Mouse (Mus musculus) kidney, adult 2 months (tissue): ENCODE results near the gene Esrrb. TPM values are rescaled to one million over a fixed set of nuclear protein-coding genes. Genes with fewer than 3 reads are reported as not detected.

Experiments
- DNase-seq: peaks from one replicate; pipeline ENCODE4 v3.0.0; 2021
- H3K27ac ChIP-seq: fragments of 200-500 bp; 2 replicates; pipeline ENCODE4 v1.5.1; 2012; ENCODE audit warnings: low read depth, low read length, control low read depth, inconsistent platforms; ENCODE audit not compliant: insufficient read depth
- H3K27me3 ChIP-seq: fragments of 200-500 bp; replicated peaks from 2 replicates; pipeline ENCODE4 v1.6.1; 2012; ENCODE audit warnings: mild to moderate bottlenecking, moderate library complexity, low read length, inconsistent platforms; ENCODE audit not compliant: control insufficient read depth, insufficient read depth
- H3K36me3 ChIP-seq: fragments of 200-500 bp; 2 replicates; pipeline ENCODE4 v1.6.1; 2012; ENCODE audit warnings: mild to moderate bottlenecking, moderate library complexity, low read length, inconsistent platforms; ENCODE audit not compliant: control insufficient read depth, insufficient read depth
- H3K4me1 ChIP-seq: fragments of 200-500 bp; 2 replicates; pipeline ENCODE4 v1.6.1; 2011; ENCODE audit warnings: low read length; ENCODE audit not compliant: control insufficient read depth, insufficient read depth
- H3K4me3 ChIP-seq: fragments of 200-500 bp; 2 replicates; pipeline ENCODE4 v1.5.1; 2011; ENCODE audit warnings: mild to moderate bottlenecking, low read depth, low read length, control low read depth; ENCODE audit not compliant: insufficient read depth
- CTCF ChIP-seq: fragments of 200-500 bp; conservative IDR thresholded peaks from 2 replicates; pipeline ENCODE4 v1.5.1; 2011; ENCODE audit warnings: low read depth, mild to moderate bottlenecking, control low read depth, low read length, moderate library complexity, mixed read lengths; ENCODE audit not compliant: insufficient read depth, insufficient read length
- POLR2A ChIP-seq: fragments of 200-500 bp; IDR thresholded peaks from one replicate; pipeline ENCODE4 v1.6.1; 2011; ENCODE audit warnings: low read depth, low read length, control low read depth
- WGBS: fragments of 180-500 bp; shearing (Covaris S2); methylation state at CpG from one replicate; pipeline ENCODE4 v1.1.7; 2018; 5-methylcytosine and 5-hydroxymethylcytosine counted together
- polyA plus RNA-seq: library from polyadenylated mRNA; depleted of rRNA; stranded (reverse); fragments of >200 nt; gene quantifications from 2 replicates; pipeline ENCODE4 v1.2.3, GENCODE M21; 2012; rRNA removed

Esrrb gene
- 16.7 and 21.5 TPM in 2 replicates for polyA plus RNA-seq

DNA sequence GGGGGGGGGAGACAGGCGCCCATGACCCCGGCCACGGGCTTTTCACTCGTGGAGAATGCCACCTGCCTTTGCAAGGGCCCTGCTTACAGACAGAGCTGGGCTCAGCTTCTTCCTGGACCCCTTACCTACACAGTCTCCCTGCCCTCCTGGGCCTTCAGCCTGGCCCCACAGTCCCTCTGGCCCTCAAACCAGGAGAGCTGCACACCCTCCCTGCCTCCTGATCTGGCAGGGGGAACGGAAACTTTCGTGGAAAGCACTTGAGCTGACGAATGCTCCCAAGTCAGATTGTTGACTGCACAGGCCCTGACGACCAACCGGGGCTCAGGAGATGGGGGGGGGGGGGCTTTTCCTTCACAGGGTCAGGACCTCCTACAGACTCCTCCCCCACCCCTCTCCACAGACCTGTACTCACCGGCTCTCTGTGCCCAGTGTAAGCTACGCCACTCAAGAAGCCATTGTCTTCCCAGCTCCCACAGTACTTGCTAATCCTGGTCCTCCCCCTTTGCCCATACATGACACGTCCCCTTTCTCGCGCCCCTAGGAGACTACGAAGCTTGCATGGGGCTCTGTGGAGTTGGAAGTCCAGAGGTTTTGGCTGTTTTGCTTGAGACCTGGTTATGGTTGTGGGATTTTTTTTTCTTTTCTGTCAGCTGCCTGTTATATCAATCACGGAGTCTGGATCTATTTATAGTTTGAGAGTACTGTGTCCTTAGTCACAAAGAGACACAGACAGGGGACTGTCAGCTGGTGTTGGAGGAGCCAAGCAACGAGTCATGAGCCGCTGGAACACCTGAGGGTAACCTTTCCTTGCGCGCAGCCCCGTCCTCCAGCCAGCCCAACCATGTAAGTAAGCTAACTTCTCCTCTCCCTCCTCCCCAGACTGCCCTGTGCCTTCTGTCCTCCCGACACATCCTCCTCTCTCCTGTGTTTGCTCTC, at the start of gene Esrrb:
Gene Esrrb, plus strand, starts transcription at position 422 of the 936 bp plus-strand sequence.
- WGBS, result 33% methylated on average over 22 of the region's 22 CpGs
- peak; percentile 32 for DNase-seq
- Histone ChIP-seq H3K36me3 (no peaks in the 10 kb centered on the region), H3K4me3 (no peak within 1 kb of the TSS), H3K4me1 (no peaks in the 10 kb centered on the region), H3K27ac (peak within 1 kb of the TSS; percentile 52; the same call in 1 of the 2 replicates), H3K27me3 (no peaks in the 10 kb centered on the region)
- TF ChIP-seq POLR2A (no peak), CTCF (no peak)

DNA sequence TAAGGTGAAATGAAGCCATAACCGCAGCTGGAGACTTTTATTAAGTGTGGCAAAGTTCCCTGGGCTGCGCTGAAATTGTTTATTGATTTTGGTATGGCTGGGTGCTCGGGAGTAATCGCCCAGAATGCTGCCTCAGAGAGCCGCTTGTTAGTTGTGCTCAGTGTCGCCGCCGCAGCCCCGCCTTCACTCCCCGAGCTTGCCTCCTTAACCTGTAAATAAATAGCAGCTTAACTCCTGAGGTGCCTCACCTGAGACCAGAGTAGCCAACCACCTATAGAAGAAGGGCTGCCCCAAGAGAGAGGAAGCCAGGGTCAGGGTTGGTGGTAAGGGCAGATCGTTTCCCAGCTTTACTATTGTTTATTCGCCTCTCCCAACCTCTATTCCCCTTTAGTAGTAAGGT, 40.3 kb upstream of the Esrrb start:
- Histone ChIP-seq H3K4me3 (no peak overlapping the region), H3K4me1 (no peaks in the 10 kb centered on the region), H3K27me3 (no peaks in the 10 kb centered on the region), H3K27ac (no peak overlapping the region), H3K36me3 (no peaks in the 10 kb centered on the region)
- DNase-seq, result peak; percentile 12
- TF ChIP-seq POLR2A, result no peak
- no peak for TF ChIP-seq CTCF
- 11% methylated on average over 12 of the region's 12 CpGs for WGBS

DNA sequence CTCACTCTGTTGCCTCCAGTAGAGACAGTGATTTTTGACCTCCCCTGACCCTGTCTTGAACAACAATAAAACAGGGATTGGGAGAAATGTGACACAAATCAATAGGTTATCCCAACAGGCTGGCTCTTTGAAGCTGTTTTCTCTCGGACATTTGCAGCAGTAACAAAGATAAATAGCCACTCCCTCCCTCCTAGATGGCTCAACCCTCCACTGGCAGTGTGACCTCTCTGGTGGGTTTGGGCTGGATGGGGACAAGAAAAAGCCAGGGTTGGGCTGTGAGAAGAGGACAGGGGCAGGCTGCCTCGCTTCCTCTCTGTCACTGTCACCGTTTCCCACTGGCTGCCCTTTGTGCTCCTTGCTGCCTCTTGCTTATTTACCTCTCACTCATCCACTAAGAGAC, 36.6 kb upstream of the Esrrb start:
- Histone ChIP-seq H3K36me3 (no peaks in the 10 kb centered on the region), H3K27ac (no peak overlapping the region), H3K4me3 (no peak overlapping the region), H3K4me1 (no peaks in the 10 kb centered on the region), H3K27me3 (no peaks in the 10 kb centered on the region)
- TF ChIP-seq POLR2A (no peak), CTCF (no peak)
- 41% methylated on average over 3 of the region's 3 CpGs for WGBS
- no peak for DNase-seq

DNA sequence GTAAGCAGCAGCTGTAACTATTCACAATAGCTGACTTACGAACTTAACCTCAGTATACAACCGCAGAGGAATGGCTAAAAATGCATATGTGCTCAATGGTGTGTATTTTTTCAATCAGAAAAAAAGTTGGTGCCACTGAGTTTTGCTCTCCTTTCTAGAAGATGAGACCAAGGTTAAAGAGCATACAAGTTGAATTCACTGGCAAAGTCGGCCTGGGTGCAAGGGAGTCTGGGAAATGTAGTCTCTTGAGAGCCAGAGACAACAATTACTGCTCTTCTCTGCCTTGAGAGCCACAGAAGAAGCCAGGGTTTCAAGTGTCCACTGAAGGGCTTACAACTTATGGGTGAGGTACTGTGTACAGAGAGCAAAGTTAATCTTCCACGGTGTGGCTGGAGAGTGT, 31.1 kb upstream of the Esrrb start:
- WGBS, result 57% methylated on average over 4 of the region's 4 CpGs
- Histone ChIP-seq H3K4me1 (no peaks in the 10 kb centered on the region), H3K4me3 (no peak overlapping the region), H3K27ac (no peak overlapping the region), H3K36me3 (no peaks in the 10 kb centered on the region), H3K27me3 (no peaks in the 10 kb centered on the region)
- DNase-seq, result no peak
- TF ChIP-seq CTCF (no peak), POLR2A (no peak)

DNA sequence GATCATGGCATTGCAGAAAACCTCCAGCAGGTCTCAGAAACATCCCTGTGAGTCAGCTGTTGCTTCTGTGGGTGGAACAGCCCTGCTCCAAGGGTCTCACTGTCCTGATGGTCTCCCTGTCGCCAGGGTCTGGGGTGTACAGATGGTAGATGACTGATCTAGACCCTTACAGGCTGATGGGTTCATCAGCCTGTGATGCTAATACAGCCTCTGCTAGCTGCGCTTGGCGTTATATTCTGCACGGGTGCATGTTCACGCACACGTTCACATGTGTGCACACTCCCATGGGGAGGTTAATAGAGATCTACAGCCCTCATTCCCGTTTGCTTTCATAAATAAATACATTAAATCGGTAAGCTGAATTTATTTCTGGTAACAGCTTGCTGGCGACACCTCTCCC, 30.2 kb upstream of the Esrrb start:
- Histone ChIP-seq H3K27me3 (no peaks in the 10 kb centered on the region), H3K4me1 (no peaks in the 10 kb centered on the region), H3K27ac (no peak overlapping the region), H3K4me3 (no peak overlapping the region), H3K36me3 (no peaks in the 10 kb centered on the region)
- 89% methylated on average over 9 of the region's 9 CpGs for WGBS
- no peak for DNase-seq
- TF ChIP-seq CTCF, result no peak
- no peak for TF ChIP-seq POLR2A

DNA sequence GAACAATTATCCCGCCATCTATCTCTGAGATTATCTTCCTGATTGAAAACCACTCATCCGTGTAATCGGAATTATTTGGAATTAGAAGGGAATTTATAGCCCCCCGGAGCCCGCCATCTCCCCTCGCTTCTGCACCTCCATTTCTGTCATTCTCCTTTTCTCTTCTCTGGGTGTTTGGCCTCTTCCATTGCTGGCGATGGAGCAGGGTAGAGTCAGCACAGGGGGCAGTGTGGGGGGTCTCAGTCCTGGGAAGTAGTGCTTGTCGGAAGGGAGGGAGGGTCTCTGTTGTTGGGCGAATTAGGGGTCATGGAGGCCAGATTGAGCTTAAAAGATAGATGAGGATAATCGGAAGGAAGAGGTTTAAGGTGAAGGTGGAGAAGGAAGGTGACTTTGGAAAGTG, 29.7 kb upstream of the Esrrb start:
- H3K27ac ChIP-seq, result no peak overlapping the region
- no peaks in the 10 kb centered on the region for H3K4me1 ChIP-seq
- 82% methylated on average over 10 of the region's 10 CpGs for whole genome bisulfite sequencing
- no peak for DNase-seq
- TF ChIP-seq CTCF, result no peak
- TF ChIP-seq POLR2A, result no peak
- H3K4me3 ChIP-seq, result no peak overlapping the region
- H3K27me3 ChIP-seq, result no peaks in the 10 kb centered on the region
- H3K36me3 ChIP-seq, result no peaks in the 10 kb centered on the region

DNA sequence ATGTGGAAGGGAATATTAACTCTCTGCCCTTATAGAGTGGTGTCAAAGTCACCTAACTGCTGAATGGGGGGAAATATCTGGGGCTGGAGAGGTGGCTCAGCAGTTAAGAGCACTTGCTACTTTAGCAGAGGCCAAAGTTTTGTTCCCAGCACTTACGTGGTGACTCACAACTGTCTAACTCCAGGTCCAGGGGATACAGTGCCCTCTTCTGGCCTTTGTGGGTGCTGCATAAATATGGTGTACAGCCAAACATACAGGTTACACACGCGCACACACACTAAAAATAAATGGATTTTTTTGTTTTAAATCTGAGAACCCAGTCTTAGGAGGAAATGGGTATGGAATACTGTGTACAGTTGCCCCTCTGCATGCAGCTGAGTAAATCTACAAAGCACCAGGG, 24.7 kb upstream of the Esrrb start:
- Histone ChIP-seq H3K27ac (no peak overlapping the region), H3K4me1 (no peaks in the 10 kb centered on the region), H3K4me3 (no peak overlapping the region), H3K27me3 (no peaks in the 10 kb centered on the region), H3K36me3 (no peaks in the 10 kb centered on the region)
- no peak for DNase-seq
- TF ChIP-seq CTCF, result 0 out of 2 replicates have a peak, but pooled peaks have one; percentile 12
- no peak for TF ChIP-seq POLR2A
- WGBS, result 94% methylated on average over 3 of the region's 3 CpGs
